Mouse (Mus musculus): ENCODE measurements around the gene Zfp36l1.

The Zfp36l1 gene

DNA sequence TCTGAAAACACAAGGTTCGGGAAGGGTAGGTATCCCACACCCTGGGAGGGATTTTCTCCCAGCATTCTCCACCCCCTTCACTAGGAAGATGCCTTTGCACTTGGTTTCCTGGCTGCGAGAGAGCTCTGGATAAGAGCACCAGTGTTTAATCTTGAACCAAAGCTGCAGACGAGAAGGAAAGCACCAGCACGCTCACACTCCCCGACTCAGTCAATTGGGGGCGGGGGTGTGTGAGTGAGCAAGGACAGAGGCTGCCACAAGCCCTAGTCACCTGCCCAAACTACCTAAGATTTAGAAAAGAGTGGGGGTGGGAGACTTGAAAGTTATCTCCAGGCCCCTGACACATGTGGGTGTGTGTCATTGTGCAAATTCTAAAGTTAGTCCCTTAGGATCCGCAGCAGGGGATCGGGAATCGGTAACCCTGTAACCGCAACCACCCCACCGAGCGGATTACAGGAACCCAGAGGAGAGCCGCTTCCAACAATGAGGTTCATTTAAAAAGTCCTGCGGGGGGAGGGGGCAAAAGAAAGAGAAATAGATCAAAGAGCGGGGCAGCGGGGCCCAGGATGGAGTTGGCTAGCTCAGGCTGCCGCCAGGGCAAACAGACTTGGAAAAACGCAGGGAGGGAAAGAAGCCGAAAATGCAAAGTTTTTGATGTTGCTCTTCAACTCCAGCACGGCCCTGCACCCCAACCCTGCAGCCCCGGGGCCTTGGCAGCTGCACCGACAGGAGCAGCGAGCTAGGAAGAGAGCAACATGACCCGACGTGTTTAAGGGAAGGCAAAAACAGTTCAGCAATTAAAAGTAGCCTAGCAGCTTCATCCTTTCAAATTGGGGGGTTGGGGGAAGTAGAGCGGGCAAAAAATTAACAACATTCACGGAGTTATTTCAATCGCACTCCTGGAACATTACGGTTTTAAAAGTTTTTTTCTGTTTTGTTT is 1.4 kb downstream of the Zfp36l1 start:
- intact Hi-C loops (cut with DNase I) = loop anchor here (2.0 to 5.0 kb wide), 4 partner anchors 21 to 499 kb away; no protein-coding TSS in a partner anchor

DNA sequence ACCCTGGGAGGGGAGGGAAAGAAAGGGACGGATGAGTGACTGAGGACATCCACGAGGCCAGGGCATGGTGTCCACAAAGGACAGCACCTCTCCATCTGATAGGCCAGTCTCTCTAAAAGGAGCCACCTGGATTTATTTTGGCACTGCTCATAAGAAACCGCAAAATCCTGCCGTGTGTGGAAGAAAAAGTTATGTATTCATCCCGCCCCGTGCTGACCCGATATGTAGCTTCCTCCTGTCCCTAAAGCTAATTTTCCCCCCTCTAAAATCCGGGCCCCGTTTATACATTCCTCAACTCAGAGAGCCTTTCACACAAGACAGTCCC is 2.3 kb downstream of the Zfp36l1 start:
- intact Hi-C loops (cut with DNase I) = loop anchor here (2.0 to 5.0 kb wide), 4 partner anchors 22 to 498 kb away; no protein-coding TSS in a partner anchor

DNA sequence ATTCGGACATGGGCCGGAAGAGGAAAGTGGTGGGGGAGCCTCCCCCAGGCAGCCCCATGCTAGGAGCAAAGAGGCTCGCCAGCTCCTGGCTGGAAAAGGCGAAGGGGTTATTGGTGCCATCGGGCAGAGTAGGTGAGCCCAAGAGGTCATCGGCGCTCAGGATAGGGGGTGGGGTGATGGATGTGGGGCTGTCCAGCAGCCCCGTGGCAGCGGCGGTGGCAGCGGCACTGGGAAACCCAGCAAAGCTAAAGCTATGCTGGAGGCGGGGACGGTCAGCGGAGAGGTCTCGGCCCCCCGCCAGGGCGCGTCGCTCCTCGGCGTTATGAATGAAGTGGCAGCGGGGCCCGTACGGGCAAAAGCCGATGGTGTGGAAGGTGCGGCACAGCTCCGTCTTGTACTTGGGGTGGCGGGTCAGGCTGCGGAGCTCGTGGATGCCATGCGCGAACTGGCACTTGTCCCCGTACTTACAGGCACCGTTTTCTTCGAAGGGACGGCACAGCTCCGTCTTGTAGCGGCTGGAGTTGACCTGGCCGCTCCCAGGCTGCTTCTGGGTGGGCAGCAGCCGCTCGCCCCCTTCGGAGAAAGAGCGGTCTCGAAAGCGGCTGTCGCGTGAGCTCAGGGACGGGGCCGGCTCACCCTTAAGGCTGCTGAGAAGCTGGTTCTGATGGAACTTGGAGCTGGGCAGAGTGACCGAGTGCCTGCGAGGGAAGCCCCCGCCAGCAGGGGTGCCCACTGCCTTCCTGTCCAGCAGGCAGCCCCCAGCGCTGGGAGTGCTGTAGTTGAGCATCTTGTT is 2.9 kb downstream of the Zfp36l1 start:
- intact Hi-C loops (cut with DNase I) = loop anchor here (2.0 to 5.0 kb wide), 5 partner anchors 23 to 498 kb away; no protein-coding TSS in a partner anchor

DNA sequence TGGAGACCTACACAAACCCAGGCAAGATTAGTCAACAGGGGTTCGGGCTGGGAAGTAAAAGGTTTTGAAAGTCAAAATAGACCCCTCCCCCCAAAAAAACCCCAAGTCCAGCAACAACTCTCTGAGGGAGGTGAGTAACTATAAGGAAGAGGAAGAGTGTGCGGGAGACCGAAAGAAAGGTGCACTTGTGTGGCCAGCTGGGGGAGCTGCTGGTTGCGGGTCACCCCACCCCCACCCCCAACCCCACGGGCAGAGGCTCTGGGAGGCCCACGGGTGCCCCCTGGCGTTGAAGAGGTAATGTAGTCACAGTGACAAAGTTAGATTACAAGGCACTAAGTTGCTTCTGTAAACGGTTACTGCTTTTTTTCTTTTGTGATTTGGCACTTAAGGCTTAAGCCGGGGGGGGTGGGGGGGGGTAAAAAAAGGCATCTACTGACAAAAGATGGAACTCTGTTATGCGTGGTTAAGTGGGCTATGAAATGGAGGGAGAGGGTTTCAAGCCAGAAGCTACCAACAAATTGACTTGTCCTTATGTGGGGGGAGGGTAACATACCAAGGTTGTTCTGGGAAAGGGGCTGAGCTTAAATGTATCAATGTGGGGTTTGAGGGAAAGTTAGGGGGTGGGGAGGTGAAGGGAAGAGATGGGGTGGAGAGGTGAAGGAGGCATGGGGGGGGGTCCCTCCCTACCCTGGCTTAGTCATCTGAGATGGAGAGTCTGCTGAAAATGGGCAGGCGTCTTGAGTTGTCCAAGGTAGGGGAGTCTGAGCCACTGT is 3.7 kb downstream of the Zfp36l1 start:
- intact Hi-C loops (cut with DNase I) = loop anchor here (5.0 kb wide), 1 partner anchor 137 kb away; no protein-coding TSS in a partner anchor

DNA sequence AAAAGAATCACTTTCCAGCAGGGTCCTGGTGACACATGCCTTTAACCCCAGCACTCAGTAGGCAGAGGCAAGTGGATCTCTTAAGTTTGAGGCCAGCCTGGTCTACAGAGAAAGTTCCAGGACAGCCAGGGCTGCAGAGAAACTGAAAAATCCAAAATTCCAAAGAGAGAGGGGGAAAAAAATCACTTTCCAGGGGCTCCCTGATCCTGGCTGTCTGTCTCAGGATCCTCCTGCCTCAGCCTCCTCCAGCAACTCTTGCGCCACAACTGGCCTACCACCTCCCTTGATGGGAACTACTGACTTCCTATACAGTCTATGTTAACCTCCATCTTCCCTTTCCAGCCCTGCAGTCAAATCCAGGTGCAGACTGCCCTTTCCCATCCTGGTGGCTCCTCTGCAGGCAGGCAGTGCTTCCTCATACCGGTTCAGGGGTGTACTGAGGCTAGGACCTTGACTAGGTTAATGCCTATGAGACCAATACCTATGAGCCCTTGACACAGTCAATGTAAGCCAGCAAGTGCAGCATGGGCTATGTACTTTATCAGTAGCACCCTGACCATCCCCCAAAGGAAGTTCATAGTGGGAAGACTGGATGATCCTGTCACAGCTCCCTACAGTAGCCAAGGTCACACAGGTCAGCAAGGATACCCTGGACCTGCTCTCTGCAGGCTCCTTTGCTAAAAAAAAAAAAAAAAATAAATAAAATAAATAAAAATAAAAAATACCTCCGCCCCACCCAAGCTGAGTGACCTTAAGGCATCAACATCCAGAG is 5.7 kb downstream of the Zfp36l1 start:
- intact Hi-C loops (cut with DNase I) = loop anchor here (5.0 kb wide), 1 partner anchor 135 kb away; no protein-coding TSS in a partner anchor

DNA sequence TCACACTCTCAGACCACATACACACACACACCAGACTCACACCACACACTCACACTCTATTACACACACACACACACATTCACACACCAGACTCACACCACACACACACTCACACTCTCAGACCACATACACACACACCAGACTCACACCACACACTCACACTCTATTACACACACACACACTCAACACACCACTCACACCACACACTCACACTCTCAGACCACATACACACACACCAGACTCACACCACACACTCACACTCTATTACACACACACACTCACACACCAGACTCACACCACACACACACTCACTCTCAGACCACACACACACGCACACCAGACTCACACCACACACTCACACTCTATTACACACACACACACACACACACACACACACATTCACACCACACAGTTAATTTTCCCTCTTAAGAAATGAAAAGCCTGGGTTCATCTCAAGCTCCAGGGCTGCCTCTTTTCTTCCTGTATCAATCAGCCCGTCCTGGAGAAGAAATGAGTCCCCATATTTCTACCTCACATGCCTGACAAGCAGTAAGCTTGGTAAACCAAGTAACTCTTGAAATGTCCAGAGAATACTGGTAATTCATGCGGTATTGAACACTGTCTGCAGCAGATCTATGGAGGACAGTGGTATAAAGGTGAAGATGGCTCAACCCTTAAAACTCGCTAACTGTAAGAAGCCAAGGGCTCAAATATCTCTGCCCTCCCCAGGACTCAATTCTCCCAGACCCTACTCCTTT is 6.5 kb downstream of the Zfp36l1 start:
- intact Hi-C loops (cut with DNase I) = loop anchor here (5.0 kb wide), 1 partner anchor 134 kb away; no protein-coding TSS in a partner anchor

DNA sequence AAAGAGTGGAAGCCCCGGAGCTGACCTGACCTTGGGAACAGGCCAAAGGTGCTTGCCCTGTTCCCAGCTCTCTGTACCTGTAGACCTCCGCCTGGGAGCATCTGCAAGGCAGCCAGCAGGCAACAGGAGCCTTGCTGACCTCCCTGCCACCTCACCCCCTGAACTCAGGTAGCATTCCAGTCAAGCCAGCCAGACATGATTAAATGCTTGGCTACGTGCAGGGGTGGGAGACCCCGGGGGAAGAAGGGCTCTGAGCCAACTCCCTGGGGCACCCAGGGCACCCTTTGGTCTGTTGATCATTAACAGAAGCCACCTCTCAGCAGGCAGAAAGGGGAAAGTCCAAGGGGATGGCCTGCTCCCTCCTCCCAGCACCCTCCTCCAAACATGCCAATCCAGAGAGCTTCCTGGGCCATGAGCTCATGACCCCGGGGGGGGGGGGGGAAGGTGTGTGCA is 9.3 kb downstream of the Zfp36l1 start:
- intact Hi-C loops (cut with DNase I) = loop anchor here (5.0 kb wide), 1 partner anchor 91 kb away; no protein-coding TSS in a partner anchor

DNA sequence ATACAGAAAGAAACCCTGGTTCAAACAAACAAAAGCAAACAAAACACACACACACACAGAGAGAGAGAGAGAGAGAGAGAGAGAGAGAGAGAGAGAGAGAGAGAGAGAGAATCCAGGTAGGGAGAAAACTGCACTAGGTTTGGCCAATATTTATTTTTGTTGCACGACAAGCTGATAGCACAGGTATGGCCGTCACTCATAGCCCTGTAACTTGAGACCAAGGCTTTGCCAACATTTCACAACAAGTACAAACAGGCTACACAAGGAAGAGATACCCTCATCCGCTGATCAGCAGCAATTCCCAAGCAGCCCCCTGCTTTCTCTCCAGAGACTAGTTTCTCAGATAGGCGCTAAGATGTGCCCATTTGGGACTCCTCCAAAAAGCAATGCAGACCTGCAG is 9.7 kb downstream of the Zfp36l1 start:
- intact Hi-C loops (cut with DNase I) = loop anchor here (5.0 kb wide), 1 partner anchor 91 kb away; no protein-coding TSS in a partner anchor

DNA sequence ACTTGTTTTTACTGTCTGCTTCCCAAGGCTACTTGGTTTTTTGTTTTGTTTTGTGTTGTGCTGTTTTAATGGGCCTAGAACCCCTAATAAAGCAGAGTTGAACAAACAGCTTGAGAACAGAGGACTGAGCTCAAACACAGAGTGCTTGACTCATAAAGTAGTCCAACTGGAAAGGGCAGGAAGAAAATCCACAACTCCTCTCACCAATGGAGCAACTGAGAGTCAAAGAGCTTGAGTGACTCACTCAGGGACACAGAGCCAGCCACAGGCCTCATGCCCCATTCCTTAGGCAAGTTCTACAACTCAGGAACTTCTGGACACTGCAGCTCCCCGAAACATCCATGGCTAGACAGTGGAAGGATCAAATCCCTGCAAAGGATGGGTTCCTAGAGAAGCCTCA is 14.0 kb downstream of the Zfp36l1 start:
- intact Hi-C loops (cut with DNase I) = no loop called here

DNA sequence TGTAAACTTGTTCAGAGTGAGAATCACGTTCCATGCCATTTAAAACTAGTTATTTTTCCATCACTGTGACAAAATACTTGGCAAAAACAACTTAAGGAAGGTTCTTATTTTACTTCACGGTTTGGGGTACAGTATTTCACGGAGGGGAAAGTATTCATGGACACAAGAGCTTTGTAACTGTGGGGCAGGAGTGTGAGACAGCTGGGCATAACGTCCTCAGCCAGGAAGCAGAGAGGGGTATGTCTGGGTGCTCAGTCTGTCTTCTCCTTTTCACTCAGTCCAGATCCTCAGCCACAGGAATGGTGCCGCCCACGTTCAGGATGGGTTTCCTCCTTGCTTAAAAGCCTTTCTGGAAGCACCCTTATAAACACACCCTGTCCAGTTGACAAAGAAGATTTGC is 16.1 kb downstream of the Zfp36l1 start:
- intact Hi-C loops (cut with DNase I) = no loop called here

DNA sequence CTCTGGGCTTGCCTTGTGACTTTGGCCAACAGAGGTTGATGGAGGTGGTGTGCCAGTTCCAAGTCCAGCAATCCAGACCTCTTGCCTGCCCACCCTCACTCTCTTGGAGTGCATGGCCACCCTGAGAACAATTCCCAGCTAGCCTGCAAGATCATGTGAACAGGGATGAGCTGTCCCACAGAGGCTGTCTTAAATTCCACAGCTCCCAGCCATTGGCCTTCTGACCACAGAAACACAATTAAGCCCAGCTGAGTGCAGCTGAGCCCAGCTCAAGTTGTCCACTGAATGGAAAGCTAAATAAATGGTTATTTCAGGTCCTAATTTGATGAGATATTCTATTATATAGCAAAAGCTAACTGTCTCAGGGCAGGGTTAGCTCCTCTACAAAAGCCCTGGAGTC is 20.0 kb downstream of the Zfp36l1 start:
- intact Hi-C loops (cut with DNase I) = no loop called here

DNA sequence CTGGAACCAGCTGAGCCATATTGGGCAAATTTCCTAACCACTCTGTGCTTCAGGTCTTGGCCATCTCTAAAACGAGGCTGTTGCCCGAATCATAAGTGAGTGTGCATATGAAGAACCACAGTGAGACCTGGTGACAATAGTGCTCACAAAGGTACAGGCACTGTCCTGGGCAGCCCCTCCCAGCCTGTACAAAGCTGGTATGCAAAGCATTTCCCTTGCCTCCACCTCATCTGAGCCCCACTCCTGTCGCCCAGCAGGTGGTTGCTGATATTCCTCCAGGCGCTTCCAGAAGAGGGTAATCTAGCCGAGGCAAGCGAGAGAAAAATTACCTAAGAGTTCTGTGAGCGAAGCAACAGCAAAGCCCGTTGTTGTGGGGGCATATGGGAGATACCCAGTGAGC is 21.7 kb downstream of the Zfp36l1 start:
- intact Hi-C loops (cut with DNase I) = no loop called here

DNA sequence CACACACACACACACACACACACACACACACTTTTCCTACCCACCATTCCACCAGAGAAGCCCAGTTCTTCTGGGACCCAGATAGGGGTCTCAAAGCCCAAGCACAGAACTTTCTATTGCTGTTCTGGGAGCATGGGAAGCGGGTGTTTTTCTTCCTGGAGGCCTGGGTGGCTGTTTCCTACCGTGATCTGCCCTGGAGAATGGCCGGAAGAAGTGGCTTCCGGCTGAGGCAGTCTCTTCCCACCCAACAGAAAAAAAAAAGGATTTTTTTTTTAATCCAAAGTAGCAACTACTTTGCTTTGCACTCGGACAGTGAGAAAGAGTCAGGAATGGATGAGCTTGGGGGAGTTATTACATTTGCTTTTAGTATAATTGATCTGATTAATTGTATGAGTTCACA is 22.3 kb downstream of the Zfp36l1 start:
- intact Hi-C loops (cut with DNase I) = no loop called here

DNA sequence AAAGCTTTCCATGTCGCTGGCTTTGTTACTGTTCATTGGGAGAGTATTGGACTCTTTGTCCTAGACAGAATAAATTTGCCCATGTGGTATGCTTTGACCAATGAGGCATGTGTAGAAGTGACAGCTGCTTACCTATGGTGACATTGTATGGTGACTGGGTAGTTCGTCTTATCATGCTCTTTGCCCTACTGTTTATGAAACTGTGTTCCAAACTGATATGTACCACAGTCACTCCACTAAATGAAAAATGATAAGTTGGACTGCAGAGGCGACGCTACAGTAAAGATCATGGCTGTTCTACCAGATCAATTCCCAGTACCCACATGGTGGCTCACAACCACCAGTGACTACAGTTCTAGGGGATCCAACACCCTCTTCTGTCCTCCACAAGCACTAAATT is 24.7 kb downstream of the Zfp36l1 start:
- intact Hi-C loops (cut with DNase I) = no loop called here

DNA sequence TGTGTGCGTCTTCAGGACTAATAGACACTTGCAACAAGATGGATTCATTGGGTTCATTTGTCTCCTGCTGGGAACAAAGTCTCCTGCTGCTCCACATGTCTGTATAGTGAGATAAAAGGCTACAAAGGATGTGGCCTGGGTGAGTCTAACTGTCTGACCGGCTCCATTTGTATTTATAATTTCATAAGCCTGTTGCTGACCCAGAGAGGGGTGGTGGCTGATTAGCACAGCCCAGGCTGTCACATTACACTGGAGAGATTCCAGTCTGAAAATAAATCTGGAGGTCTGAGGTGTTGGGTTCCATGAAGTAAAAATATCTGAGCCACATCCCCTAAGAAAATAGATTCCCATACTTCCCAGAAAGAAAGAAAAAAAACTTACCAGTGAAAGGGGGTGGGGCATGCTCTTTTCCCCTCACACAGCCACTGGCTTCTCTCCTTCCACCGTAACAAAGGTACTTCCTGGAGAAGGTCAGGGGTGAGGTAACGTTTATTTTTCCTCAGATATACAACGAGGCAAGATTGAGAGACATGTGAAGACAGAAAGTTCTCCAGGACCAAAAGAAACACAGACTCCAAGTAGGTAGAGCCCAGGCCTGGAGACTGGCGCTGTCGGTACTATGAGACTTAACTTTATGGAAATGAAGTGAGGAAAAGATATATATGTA is 28.2 kb downstream of the Zfp36l1 start:
- intact Hi-C loops (cut with DNase I) = no loop called here

DNA sequence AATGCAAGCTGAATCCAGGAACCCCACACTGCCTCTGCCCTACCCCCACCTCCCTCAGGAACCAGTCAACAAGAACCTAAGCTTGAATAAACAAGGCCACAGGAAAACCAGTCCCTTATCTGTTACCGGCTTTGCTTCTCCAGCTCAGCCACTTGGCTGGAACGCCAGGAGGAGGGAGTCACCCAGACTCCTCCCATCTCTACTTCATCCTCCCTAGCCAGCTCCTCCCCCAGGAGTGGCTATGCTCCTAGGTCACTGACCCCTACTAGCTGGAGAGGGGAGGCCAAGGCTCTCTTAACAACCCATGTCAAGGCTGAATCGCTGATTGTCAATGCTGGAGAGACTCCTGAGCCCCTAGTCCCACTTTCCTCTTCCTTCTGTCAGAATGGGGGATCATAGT is 28.9 kb downstream of the Zfp36l1 start:
- intact Hi-C loops (cut with DNase I) = no loop called here

DNA sequence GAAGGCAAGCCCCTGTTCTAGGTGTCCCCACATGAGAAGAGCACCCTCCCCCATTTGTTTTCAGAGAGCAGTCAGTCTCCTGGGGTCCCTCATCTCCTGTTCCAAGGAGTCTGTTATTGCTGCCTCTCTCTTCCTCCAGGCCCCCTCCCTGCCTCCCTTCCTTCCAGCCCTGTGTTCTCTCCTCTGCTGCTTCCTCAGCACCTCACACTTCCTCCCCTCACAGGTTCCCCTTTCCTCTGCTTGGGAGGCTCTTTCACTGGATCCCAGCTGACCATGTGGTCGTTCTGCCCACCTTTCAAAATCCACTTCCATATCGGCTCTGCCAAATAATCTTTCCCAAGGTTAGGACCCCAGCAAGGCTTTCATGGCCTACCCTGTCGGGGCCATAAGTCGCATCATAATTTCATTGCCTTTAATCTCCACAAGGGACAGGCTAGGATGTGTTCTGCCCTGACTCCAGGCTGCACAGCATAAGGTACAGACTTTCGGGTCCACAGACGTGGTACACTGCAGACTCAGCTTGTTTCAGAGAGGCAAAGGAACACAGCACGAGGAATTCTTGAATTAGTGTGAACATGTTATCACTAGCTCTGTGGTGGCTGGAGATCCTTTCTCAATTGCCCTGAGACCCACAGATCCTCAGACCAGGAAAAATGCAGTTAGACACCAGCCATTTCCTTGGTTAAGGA is 29.5 kb downstream of the Zfp36l1 start:
- intact Hi-C loops (cut with DNase I) = no loop called here

DNA sequence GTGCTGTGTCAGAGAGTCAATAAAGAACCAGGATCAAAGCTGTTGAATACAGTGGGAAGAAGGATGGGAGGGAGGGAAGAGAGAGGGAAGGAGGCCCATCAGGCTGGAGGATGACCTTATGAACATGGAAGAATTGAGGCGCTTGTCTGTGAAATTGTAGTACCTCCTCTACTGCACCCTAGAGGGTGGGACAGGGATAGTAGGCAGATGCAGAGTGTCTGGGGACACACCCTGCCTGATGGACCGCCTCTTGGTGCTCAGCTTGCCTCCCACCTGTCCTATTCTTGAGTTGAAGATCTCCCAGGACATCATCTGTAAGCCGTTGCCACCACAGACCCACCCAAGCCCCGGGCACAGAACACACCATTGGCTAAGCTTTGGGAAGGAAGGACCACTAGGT is 30.1 kb downstream of the Zfp36l1 start:
- intact Hi-C loops (cut with DNase I) = no loop called here
